Mouse (Mus musculus) C2C12 (cell line): ENCODE measurements around the gene 1700011L22Rik.

Source experiments
- CEBPB ChIP-seq: IDR thresholded peaks from one replicate; pipeline ENCODE4 v1.6.1; 2011; ENCODE audit warnings: low read depth, mild to moderate bottlenecking, control low read depth, moderate library complexity
- CTCF ChIP-seq: IDR thresholded peaks from one replicate; pipeline ENCODE4 v1.5.1; 2011; ENCODE audit not compliant: control insufficient read depth, insufficient read depth, insufficient read length

GRCm38 (mm10) chr8:79288681-79289080 lies 40.3 kb upstream of the 1700011L22Rik start:
- no peak for TF ChIP-seq CEBPB
- TF ChIP-seq CTCF: no peak
